Mouse (Mus musculus) layer of hippocampus, postnatal 36 days (tissue): Measurements from ENCODE around the gene Gm20498. TPM values are rescaled to one million over a fixed set of nuclear protein-coding genes. Genes with fewer than 3 reads are reported as not detected.

Experiments used
- DNase-seq, 2 experiments: peaks; one replicate each; pipeline ENCODE4 v3.0.0; 2022
- total RNA-seq, 2 experiments: library from RNA; stranded (reverse); gene quantifications; 2 replicates each; pipeline ENCODE4 v1.2.3; 2021

The Gm20498 gene
- total RNA-seq, 2 experiments from 2014 or later = 36.6 to 40.6 TPM

GRCm38 (mm10) chr12:81331937-81332874 is 200.5 kb downstream of the Gm20498 start:
- DNase-seq = peak; percentile 46 to 54

- DNase-seq = no peak
These were observed 201.6 kb downstream of the Gm20498 start for GRCm38 (mm10) chr12:81331046-81331638.

- DNase-seq = no peak
These were observed 207.7 kb downstream of the Gm20498 start for GRCm38 (mm10) chr12:81324991-81325390.

GRCm38 (mm10) chr12:81324116-81324515 is 208.6 kb downstream of the Gm20498 start:
- peak in 1 of 2 experiments; percentile 10 for DNase-seq

- DNase-seq = no peak
These were observed 211.7 kb downstream of the Gm20498 start for GRCm38 (mm10) chr12:81321021-81321420.

- no peak for DNase-seq
These were observed 214.9 kb downstream of the Gm20498 start for GRCm38 (mm10) chr12:81317811-81318210.

- DNase-seq = no peak
These were observed 216.8 kb downstream of the Gm20498 start for GRCm38 (mm10) chr12:81315953-81316352.

Other genes starting within 250 kb of the Gm20498 start
- 10 to 100 TPM in 1 of 2 experiments, 1 to 10 TPM in 1; 9.9 to 10.8 TPM for gene Slc8a3, start 199.7 kb downstream of the Gm20498 start, total RNA-seq
- gene Gm4787, start 153.4 kb downstream of the Gm20498 start, total RNA-seq = 1 to 10 TPM; 1.6 to 2.5 TPM
- 1 to 10 TPM; 2.9 to 3.7 TPM for gene Adam4, start 111.0 kb downstream of the Gm20498 start, total RNA-seq
- 10 to 100 TPM; 43.8 to 44.2 TPM for gene Cox16, start 47.8 kb downstream of the Gm20498 start, total RNA-seq
- gene Synj2bp, start within 50 bp of the Gm20498 start, total RNA-seq = 10 to 100 TPM; 28.1 to 33.2 TPM
- gene Adam21, start 35.6 kb upstream of the Gm20498 start, total RNA-seq = under 1 TPM; 0.30 to 0.33 TPM
- gene Med6, start 62.1 kb upstream of the Gm20498 start, total RNA-seq = 10 to 100 TPM; 29.9 to 32.0 TPM
- gene Ttc9, start 98.3 kb upstream of the Gm20498 start, total RNA-seq = 10 to 100 TPM; 39.2 to 42.0 TPM
- 10 to 100 TPM; 29.6 to 33.0 TPM for gene Map3k9, start 248.3 kb upstream of the Gm20498 start, total RNA-seq